Mouse (Mus musculus) hindbrain, embryonic 11.5 days (tissue): Measurements from ENCODE around the gene Hopx. TPM values are rescaled to one million over a fixed set of nuclear protein-coding genes. Genes with fewer than 3 reads are reported as not detected.

Source experiments
- ATAC-seq: fragments of 200-750 bp; cut with Nextera tagmentation; 2 replicates; pipeline ENCODE4 v1.8.0; 2017; ENCODE audit warnings: mild to moderate bottlenecking, moderate TSS enrichment, moderate library complexity; ENCODE audit not compliant: low FRiP score
- DNase-seq: peaks from one replicate; pipeline ENCODE4 v3.0.0-alpha.2; 2015; ENCODE audit warnings: low spot score
- H3K27ac ChIP-seq: fragments of 300-500 bp; sonication (generic); 2 replicates; pipeline ENCODE4 v1.5.1; 2014; ENCODE audit warnings: mild to moderate bottlenecking, low read depth, low read length
- H3K27me3 ChIP-seq: fragments of 300-500 bp; sonication (generic); 2 replicates; pipeline ENCODE4 v1.6.1; 2014; ENCODE audit warnings: mild to moderate bottlenecking, low read length, moderate library complexity, mixed read lengths; ENCODE audit not compliant: control insufficient read depth, insufficient read depth
- H3K36me3 ChIP-seq: fragments of 300-500 bp; sonication (generic); 2 replicates; pipeline ENCODE4 v1.6.1; 2014; ENCODE audit warnings: mild to moderate bottlenecking, low read length, moderate library complexity, mixed read lengths; ENCODE audit not compliant: control insufficient read depth, insufficient read depth
- H3K4me1 ChIP-seq: fragments of 300-500 bp; sonication (generic); replicated peaks from 2 replicates; pipeline ENCODE4 v1.6.1; 2014; ENCODE audit warnings: low read length, mixed read lengths; ENCODE audit not compliant: control insufficient read depth, insufficient read depth
- H3K4me2 ChIP-seq: fragments of 300-500 bp; sonication (generic); replicated peaks from 2 replicates; pipeline ENCODE4 v1.6.1; 2014; ENCODE audit warnings: mild to moderate bottlenecking, low read depth, low read length
- H3K4me3 ChIP-seq: fragments of 300-500 bp; sonication (generic); 2 replicates; pipeline ENCODE4 v1.5.1; 2014; ENCODE audit warnings: low read depth, low read length
- H3K9ac ChIP-seq: fragments of 300-500 bp; sonication (generic); 2 replicates; pipeline ENCODE4 v1.6.1; 2014; ENCODE audit warnings: low read depth, low read length
- H3K9me3 ChIP-seq: fragments of 300-500 bp; sonication (generic); 2 replicates; pipeline ENCODE4 v1.6.1; 2016; ENCODE audit warnings: low read length; ENCODE audit not compliant: control insufficient read depth
- WGBS: fragments of 180-500 bp; shearing (Covaris S2); extraction: QIAGEN DNeasy Blood & Tissue Kit; methylation state at CpG from one replicate; pipeline ENCODE4 v1.1.7; 2014; 5-methylcytosine and 5-hydroxymethylcytosine counted together
- polyA plus RNA-seq: library from polyadenylated mRNA; unstranded; fragments of >200 nt; fragmentation: Nextera tagmentation; extraction: Ambion mirVana; gene quantifications from 2 replicates; pipeline ENCODE4 v1.2.1, GENCODE M21; 2014

The Hopx gene
- polyA plus RNA-seq, 1 experiment from 2014 or later, result 0.83 TPM

DNA sequence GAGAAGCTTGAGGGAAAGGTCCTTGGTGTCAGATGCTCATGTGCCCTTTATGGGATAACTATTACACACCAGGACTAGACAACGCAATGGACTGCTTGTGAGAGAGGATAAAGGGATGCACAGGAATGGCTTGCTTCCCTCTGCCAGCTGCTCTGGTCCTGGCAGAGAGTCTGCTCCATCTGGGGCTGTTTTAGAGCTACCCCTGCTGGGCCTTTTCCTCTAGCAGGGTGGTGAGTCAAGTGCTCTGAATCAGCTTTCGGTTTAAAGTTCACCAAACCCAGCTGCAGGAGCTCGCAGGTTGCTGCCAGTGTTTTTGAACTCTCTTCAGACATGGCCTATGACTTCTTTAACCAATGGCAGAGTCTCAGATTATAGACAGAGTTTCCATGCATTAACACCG, 39.0 kb downstream of the Hopx start:
- WGBS, result 85% methylated on average over 4 of the region's 4 CpGs
- no peaks in the 10 kb centered on the region for H3K4me1 ChIP-seq
- no peak overlapping the region for H3K27ac ChIP-seq
- H3K9me3 ChIP-seq, result no peaks in the 10 kb centered on the region
- no peak overlapping the region for H3K4me3 ChIP-seq
- ATAC-seq (no peak), DNase-seq (no peak)
- H3K27me3 ChIP-seq, result no peaks in the 10 kb centered on the region
- H3K4me2 ChIP-seq, result no peak overlapping the region
- no peaks in the 10 kb centered on the region for H3K36me3 ChIP-seq
- H3K9ac ChIP-seq, result no peak overlapping the region

DNA sequence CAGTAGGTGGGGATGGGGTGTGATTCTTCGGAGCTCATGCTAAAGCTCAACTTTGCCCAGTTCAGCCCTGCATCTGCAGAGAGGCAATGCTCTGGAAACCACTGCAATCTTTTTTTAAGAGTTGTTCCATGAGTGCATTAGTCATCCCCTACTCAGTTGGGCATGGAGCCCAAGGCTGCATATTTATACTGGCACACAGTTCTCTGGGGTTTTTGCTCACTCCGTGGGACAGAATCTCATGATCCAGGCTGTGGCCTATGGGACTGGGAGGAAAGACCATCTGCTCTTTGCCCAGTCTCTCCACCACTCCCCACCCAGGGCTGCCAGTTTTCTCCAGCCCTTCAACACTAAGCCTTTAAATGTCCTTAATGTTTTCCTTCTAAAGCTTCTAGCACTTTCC, 40.0 kb downstream of the Hopx start:
- Histone ChIP-seq H3K27me3 (no peaks in the 10 kb centered on the region), H3K27ac (no peak overlapping the region), H3K36me3 (no peaks in the 10 kb centered on the region), H3K9ac (no peak overlapping the region), H3K9me3 (no peaks in the 10 kb centered on the region), H3K4me1 (no peaks in the 10 kb centered on the region), H3K4me2 (no peak overlapping the region), H3K4me3 (no peak overlapping the region)
- 78% methylated on average over 2 of the region's 2 CpGs for WGBS
- ATAC-seq (no peak), DNase-seq (no peak)

DNA sequence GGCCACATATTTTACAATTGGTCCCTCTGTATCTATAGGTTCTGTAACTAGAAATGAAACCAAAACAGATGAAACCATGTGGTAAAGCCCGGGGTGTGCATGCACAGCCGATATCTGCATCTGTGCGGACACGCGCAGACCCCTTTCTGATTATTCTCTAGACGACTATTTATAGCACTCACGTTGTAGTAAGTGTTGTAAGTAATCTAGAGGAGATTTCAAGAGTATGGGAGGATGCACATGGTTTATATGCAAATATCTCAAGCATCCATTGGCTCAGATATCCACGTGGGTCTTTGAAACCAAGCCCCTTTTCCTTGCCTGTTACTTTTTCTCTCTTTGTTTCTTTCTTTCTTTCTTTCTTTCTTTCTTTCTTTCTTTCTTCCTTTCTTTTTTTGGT, 41.1 kb downstream of the Hopx start:
- Histone ChIP-seq H3K4me3 (no peak overlapping the region), H3K9me3 (no peaks in the 10 kb centered on the region), H3K4me1 (no peaks in the 10 kb centered on the region), H3K4me2 (no peak overlapping the region), H3K27me3 (no peaks in the 10 kb centered on the region), H3K36me3 (no peaks in the 10 kb centered on the region), H3K27ac (no peak overlapping the region), H3K9ac (no peak overlapping the region)
- WGBS, result 92% methylated on average over 8 of the region's 8 CpGs
- DNase-seq, result no peak
- ATAC-seq, result no peak

DNA sequence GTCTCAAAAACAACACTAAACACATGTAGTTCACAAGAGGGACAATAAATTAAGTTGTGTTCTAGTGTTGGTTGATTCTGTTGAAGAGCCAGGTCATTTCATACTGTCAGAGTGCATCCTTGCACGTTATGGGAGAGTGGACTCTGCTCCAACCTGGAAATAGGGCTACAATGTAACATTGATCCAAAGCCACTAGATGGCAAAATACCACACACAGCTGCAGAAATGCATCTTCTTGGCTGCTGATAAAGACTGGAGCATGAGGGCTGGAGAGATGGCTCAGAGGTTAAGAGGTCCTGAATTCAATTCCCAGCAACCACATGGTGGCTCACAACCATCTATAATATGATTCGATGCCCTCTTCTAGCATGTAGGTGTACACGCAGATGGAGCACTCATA, 43.3 kb downstream of the Hopx start:
- Histone ChIP-seq H3K9me3 (no peaks in the 10 kb centered on the region), H3K4me3 (no peak overlapping the region), H3K9ac (no peak overlapping the region), H3K27ac (no peak overlapping the region), H3K4me2 (no peak overlapping the region), H3K4me1 (no peaks in the 10 kb centered on the region), H3K27me3 (no peaks in the 10 kb centered on the region), H3K36me3 (no peaks in the 10 kb centered on the region)
- 86% methylated on average over 3 of the region's 3 CpGs for WGBS
- DNase-seq, result no peak
- no peak for ATAC-seq

DNA sequence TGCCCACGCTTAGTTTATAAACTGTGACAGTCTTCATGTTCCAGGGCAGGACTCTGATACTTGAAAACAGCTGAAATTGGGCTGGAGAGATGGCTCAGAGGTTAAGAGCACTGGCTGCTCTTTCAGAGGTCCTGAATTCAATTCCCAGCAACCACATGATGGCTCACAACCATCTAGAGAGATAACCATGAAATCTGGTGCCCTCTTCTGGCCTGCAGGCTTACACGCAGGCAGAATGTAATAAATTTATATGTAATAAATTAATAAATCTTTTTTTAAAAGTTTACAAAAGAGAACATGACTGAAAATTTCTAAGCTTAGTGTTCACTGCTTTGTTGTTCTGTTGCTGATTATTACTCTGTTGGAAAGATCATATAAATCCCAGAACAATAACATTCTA, 43.9 kb downstream of the Hopx start:
- no peak for ATAC-seq
- H3K27ac ChIP-seq, result no peak overlapping the region
- no peak overlapping the region for H3K4me2 ChIP-seq
- H3K4me1 ChIP-seq, result no peaks in the 10 kb centered on the region
- no peaks in the 10 kb centered on the region for H3K36me3 ChIP-seq
- H3K4me3 ChIP-seq, result no peak overlapping the region
- H3K27me3 ChIP-seq, result no peaks in the 10 kb centered on the region
- no peak overlapping the region for H3K9ac ChIP-seq
- WGBS, result 78% methylated on average over 2 of the region's 2 CpGs
- no peak for DNase-seq
- H3K9me3 ChIP-seq, result no peaks in the 10 kb centered on the region

DNA sequence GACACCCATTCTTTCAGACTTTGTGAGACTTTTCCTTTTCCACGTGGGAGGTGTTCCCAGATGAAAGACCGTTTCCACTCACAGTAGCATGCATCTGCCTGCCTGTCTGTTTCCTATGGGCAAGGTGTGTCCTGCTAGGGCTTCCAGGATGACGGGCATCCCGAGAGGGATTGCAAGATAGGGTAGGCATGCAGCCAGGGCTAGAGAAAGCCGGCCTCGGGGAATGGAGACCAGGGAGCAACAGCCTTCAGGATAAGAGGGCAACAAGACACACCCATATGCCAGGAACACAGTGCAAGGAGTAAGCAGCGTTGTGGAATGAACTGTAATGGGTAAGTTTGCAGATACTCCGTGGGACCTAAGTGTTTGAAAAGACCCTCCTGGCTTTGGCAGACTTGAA, 47.6 kb downstream of the Hopx start:
- H3K9me3 ChIP-seq, result no peaks in the 10 kb centered on the region
- 77% methylated on average over 8 of the region's 8 CpGs for WGBS
- no peak overlapping the region for H3K4me2 ChIP-seq
- no peaks in the 10 kb centered on the region for H3K36me3 ChIP-seq
- no peaks in the 10 kb centered on the region for H3K27me3 ChIP-seq
- no peak overlapping the region for H3K27ac ChIP-seq
- no peaks in the 10 kb centered on the region for H3K4me1 ChIP-seq
- no peak overlapping the region for H3K4me3 ChIP-seq
- no peak for ATAC-seq
- DNase-seq, result no peak
- no peak overlapping the region for H3K9ac ChIP-seq

DNA sequence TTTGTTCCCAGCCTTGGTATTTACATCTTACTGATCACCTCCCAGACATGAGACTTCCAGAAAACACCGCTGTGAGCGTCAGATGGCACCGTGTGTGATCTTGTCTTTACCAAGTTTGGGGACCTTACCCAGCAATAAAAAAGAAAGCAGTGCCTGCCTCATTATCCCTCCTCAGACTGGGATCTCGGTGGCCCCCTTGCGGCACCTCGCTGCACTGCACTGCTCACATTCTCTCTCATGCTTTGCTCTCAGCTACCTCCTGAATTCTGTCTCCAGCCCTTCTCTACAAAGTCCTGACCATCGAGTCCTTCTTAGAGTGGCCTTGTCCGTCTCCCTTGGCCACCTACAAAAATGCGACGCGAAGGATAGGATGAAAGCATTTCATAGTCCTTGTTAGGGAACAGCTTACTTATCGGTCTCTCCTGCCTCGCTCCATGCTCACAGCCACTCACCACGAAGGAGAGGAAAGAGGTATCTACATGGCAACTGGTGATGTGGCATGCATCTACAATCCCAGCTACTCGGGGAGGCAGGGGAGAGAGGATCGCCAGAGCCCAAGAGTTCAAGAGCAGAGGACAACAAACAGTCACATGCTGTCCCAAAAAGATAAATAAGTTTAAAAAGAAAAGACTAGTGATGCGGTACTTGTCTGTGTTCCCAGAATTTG, 53.4 kb downstream of the Hopx start:
- peak; percentile 25; the same call in 1 of the 2 replicates for ATAC-seq
- Histone ChIP-seq H3K4me2 (no peak overlapping the region), H3K9me3 (no peaks in the 10 kb centered on the region), H3K4me3 (no peak overlapping the region), H3K27ac (no peak overlapping the region), H3K27me3 (no peaks in the 10 kb centered on the region), H3K9ac (no peak overlapping the region), H3K36me3 (no peaks in the 10 kb centered on the region), H3K4me1 (no peaks in the 10 kb centered on the region)
- WGBS, result 32% methylated on average over 17 of the region's 17 CpGs
- peak; percentile 80 for DNase-seq

DNA sequence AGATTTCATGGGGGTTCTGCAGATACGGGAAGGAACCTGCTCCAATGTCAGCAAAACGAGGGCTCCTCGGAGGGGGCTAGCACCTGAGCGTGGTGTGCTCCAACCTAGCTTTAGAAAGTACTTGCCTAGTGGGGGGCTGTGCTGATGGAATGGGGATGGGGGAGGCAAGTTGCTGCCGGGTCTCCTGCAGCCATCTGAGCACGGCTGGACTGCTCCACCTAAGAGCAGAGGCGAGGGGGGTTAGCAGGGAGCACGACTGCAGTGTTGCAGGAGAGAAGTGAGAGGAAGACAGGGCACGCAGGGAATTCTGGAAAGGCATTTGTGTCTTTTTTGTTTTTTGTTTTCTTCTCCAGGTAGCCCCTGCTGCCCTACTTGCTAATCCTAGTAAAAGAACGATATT, 54.6 kb downstream of the Hopx start:
- Histone ChIP-seq H3K4me3 (no peak overlapping the region), H3K27me3 (no peaks in the 10 kb centered on the region), H3K9me3 (no peaks in the 10 kb centered on the region), H3K27ac (no peak overlapping the region), H3K36me3 (no peaks in the 10 kb centered on the region), H3K4me1 (no peaks in the 10 kb centered on the region), H3K9ac (no peak overlapping the region), H3K4me2 (no peak overlapping the region)
- ATAC-seq (no peak), DNase-seq (no peak)
- 34% methylated on average over 10 of the region's 10 CpGs for WGBS

DNA sequence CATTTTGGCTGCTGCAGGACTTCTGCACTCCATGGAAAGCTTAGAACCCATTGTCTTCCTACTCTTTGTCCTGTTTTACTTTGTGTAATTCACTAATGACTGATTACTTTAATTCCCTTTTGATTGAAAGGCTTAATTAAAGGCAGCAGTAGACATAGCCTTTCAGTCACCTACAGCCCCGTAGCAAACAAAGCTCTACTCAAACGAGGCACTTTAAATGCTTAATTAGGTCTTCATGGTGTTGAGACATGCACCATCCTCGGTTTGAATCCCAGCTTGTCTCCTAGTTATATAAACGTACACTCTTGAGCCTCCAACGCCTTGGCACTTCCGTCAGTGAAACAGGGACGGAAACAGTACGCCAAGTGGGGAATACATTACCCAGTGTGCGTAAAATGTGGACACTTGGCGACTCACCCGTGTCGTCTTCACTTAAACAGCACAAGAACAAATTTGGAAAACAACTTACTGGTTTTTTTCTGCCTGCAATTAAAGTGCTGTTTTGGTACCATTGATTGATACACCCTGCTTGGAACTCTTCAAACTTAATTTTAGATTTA, 58.0 kb downstream of the Hopx start:
- no peak for DNase-seq
- Histone ChIP-seq H3K9me3 (no peaks in the 10 kb centered on the region), H3K9ac (no peak overlapping the region), H3K27me3 (no peaks in the 10 kb centered on the region), H3K4me1 (no peaks in the 10 kb centered on the region), H3K4me2 (no peak overlapping the region), H3K4me3 (no peak overlapping the region), H3K36me3 (no peaks in the 10 kb centered on the region), H3K27ac (no peak overlapping the region)
- WGBS, result 65% methylated on average over 12 of the region's 12 CpGs
- no peak for ATAC-seq
